Mouse (Mus musculus) cerebral cortex, adult 2 months (tissue): ENCODE measurements around the gene Rassf8.

Experiments used
- WGBS: fragments of 180-500 bp; shearing (Covaris S2); methylation state at CpG from one replicate; pipeline ENCODE4 v1.1.7; 2018; 5-methylcytosine and 5-hydroxymethylcytosine counted together

Rassf8 gene

GRCm38 (mm10) chr6:145746132-145746849 lies at the start of gene Rassf8:
TSS of gene Rassf8 (plus strand) at chr6:145746748.
- WGBS: 2% methylated on average over 67 of the region's 71 CpGs

- WGBS: 71% methylated on average over 8 of the region's 8 CpGs
These were observed 45.5 kb upstream of the Rassf8 start for GRCm38 (mm10) chr6:145701021-145701540.

GRCm38 (mm10) chr6:145703667-145704066 lies 42.9 kb upstream of the Rassf8 start:
- 73% methylated on average over 6 of the region's 6 CpGs for WGBS

GRCm38 (mm10) chr6:145709956-145710720 lies 36.4 kb upstream of the Rassf8 start:
- WGBS: 82% methylated on average over 18 of the region's 18 CpGs

- 77% methylated on average over 3 of the region's 3 CpGs for WGBS
These were observed 35.8 kb upstream of the Rassf8 start for GRCm38 (mm10) chr6:145710797-145711196.

GRCm38 (mm10) chr6:145711320-145711719 lies 35.2 kb upstream of the Rassf8 start:
- 73% methylated on average over 5 of the region's 5 CpGs for WGBS

GRCm38 (mm10) chr6:145713241-145714114 lies 33.1 kb upstream of the Rassf8 start:
- WGBS: 77% methylated on average over 8 of the region's 8 CpGs

GRCm38 (mm10) chr6:145714131-145714530 lies 32.4 kb upstream of the Rassf8 start:
- 77% methylated on average over 1 of the region's 1 CpGs for WGBS

GRCm38 (mm10) chr6:145722596-145722995 lies 24.0 kb upstream of the Rassf8 start:
- WGBS: 76% methylated on average over 7 of the region's 7 CpGs

- 80% methylated on average over 13 of the region's 13 CpGs for WGBS
These were observed 23.3 kb upstream of the Rassf8 start for GRCm38 (mm10) chr6:145723131-145723863.

GRCm38 (mm10) chr6:145725849-145726248 lies 20.7 kb upstream of the Rassf8 start:
- WGBS: 81% methylated on average over 10 of the region's 10 CpGs

- 74% methylated on average over 5 of the region's 5 CpGs for WGBS
These were observed 19.6 kb upstream of the Rassf8 start for GRCm38 (mm10) chr6:145726986-145727385.

- 82% methylated on average over 5 of the region's 5 CpGs for whole genome bisulfite sequencing
These were observed 13.7 kb upstream of the Rassf8 start for GRCm38 (mm10) chr6:145732868-145733267.

- WGBS: 49% methylated on average over 4 of the region's 4 CpGs
These were observed 13.3 kb upstream of the Rassf8 start for GRCm38 (mm10) chr6:145733276-145733675.

GRCm38 (mm10) chr6:145733911-145734310 lies 12.6 kb upstream of the Rassf8 start:
- WGBS: 74% methylated on average over 5 of the region's 5 CpGs

- 89% methylated on average over 2 of the region's 2 CpGs for WGBS
These were observed 10.4 kb upstream of the Rassf8 start for GRCm38 (mm10) chr6:145736099-145736498.

GRCm38 (mm10) chr6:145739231-145739630 lies 7.3 kb upstream of the Rassf8 start:
- WGBS: 91% methylated on average over 6 of the region's 6 CpGs

GRCm38 (mm10) chr6:145740011-145740410 lies 6.5 kb upstream of the Rassf8 start:
- 81% methylated on average over 3 of the region's 3 CpGs for WGBS

GRCm38 (mm10) chr6:145745291-145745690 lies 1.3 kb upstream of the Rassf8 start:
- 29% methylated on average over 3 of the region's 3 CpGs for WGBS

- WGBS: under 1% methylated on average over 55 of the region's 55 CpGs
These were observed 548 bp downstream of the Rassf8 start for GRCm38 (mm10) chr6:145746921-145747670.
